Mouse (Mus musculus) spleen, embryonic (tissue): Measurements from ENCODE around the gene Ngb.

Experiments used
- CTCF ChIA-PET: fragments of 350-600 bp; sonication (Branson Sonifier 250); formaldehyde crosslinking; loops from one replicate; lab custom pipeline; 2022; lab: Charles Lee

The Ngb gene

DNA sequence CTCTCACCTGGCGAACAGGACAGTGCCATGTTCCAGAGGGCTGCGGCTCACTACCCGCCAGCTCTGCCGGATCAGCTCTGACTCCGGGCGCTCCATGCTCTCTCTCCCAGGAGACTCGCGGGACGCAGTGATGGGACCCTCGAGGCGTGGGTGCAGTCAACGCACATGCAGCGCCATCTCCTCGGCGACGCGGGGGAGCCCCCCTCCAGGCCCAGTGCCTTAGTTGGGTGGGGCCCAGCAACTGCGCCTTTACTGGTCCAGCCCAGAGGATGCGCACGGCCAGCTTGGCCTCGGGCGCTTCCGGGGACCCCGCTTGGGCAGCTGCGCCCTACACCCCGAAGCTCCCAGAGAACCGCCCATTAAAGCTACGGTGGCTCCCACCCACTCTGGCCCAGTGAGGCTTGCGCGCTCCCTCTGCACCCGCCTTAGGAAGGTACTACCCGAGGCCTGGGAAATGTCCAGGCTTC, at the start of gene Ngb:
Gene Ngb, minus strand, starts transcription at position 375 of the 467 bp plus-strand sequence.
- CTCF ChIA-PET, result no interaction called here

DNA sequence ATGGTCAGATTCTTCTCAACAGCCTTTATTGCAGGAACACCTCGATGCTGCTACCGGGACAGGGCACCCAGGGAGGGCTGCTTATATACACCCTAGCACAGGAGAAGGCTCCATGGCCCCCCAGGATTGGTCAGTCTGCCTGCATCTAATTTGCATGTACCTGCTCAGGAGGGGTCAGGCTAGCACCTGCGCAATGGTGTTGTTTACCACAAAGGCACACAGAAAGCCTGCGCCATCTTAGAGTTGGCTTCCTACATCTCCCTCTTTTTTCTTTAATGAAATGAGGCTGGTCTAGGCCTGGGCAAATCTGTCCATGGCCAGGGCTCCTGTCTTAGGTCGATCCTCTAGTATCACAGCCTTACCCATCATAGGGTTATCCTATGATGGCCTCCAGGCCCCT, 47.1 kb upstream of the Ngb start:
- CTCF ChIA-PET, result no interaction called here

DNA sequence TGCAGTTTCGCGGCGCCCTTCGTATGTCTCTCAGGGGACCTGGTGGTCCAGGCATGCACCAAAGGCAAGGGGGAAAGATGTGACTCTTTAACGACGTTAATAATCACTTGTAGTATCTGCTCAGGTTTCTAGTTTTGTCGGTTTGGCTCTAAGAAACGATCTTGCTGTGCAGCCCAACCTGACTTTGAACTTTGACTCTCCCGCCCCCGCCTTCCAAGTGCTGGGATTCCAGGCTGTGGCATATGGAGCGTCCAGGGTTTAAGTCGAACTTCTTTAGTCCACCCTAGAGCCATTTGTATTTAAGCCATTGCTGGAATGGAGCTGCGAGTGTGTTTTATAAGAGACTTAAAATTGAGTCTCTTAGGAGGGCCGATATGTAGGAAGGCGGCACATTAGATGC, 45.8 kb upstream of the Ngb start:
- CTCF ChIA-PET, result no interaction called here

DNA sequence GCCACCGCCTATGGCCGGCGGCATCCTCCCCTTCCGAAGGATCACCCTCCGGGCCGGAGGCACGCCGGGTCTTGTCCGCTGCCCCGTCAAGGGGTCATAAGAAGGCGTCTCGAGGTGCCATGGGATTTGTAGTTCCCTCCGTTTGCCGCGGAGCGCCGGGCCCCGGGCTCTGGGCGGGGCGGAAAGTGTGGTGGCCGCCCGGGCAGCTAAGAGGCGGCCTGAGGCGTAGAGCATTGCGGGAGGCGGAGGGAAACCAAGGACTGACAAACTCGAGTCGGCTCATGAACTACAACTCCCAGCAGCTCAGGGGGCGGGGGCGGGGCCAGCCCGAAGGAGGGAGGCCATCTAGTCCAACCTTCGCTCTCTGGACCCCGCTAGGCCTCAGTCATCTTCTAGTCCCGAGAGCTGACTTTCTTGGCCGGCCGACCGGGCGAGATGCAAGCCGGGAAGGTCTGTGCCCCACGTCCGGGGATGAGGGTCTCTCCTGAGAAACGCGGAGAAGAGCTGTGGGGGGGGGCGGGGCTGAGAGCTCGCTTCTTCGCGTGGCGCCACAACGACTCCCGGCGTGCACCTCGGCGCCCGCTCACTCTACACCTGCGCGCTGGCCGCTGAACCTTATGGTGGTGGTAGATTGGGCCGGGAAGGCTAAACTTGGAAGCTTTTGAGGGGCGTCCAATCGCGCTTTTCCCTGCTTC, 45.2 kb upstream of the Ngb start, which contains the start of gene Pomt2:
Gene Pomt2, minus strand, starts transcription at position 574 of the 695 bp plus-strand sequence.
- CTCF ChIA-PET, result interaction anchor here (0.6 to 0.8 kb wide), 2 partner anchors 15 to 289 kb away, joined by 3 to 4 read pairs; no protein-coding TSS in a partner anchor

DNA sequence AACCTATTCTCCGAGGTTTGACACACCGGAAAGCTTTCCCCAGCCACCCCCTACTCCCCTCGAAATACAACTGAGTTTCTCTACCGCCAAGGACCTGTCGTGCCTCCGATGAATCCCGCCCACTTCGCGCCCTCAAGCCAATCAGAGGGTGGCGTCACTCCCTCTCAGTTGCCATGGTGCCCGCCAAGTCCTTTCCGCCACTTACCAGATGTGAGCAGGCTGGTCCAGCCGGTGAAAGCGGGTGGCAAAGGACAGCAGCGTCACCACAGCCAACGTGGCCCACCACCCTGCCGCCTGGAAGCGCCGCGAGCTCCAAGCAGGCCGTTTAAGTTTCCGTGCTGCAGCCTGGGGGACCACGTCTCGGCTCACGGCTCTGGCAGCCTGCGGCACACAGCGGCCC, 44.6 kb upstream of the Ngb start, which contains the start of gene Gstz1:
Gene Gstz1, plus strand, starts transcription at position 200 of the 400 bp plus-strand sequence.
- CTCF ChIA-PET, result interaction anchor here (0.8 to 1.0 kb wide), 2 partner anchors 15 to 296 kb away, joined by 3 to 4 read pairs; no protein-coding TSS in a partner anchor

DNA sequence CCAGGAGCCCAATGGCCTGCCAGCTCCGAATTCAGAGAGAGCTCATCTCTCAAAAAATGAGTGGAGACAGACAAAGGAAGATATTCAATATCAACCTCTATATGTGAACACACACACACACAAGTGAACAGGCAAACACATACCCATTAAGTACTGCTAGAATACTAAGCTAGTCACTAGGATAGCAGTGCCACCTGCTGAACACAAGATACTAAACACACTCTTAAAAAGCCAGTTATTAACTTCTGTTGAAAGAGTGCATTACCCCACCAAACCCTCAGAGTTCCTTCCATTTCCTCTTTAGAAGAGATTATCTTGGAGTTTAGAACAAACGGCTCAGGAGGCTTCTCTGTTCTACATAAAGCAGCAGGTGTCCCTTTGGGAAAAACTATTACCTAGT, 39.8 kb upstream of the Ngb start:
- CTCF ChIA-PET, result interaction anchor here (0.6 kb wide), 1 partner anchor 119 kb away, joined by 10 read pairs; no protein-coding TSS in a partner anchor

DNA sequence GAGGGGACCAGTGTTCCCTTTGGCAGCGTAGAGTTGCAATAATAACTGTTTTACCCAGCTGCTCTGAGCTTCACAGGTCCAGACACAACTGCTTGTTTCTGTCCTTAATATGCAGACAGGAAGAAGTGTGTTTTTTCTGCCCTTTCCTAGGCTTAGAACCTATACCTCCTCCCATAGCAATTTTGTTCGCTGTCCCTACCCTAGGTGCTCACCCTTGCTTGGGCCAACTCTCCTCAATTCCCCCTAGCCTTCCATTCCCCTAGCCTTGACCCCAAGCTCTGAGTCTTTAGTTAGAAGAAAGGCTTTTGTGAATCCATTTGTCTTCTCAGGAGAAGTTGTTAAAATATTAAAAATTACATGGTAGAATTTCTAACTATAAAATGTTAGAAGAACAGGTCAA, 36.4 kb upstream of the Ngb start:
- CTCF ChIA-PET, result no interaction called here

DNA sequence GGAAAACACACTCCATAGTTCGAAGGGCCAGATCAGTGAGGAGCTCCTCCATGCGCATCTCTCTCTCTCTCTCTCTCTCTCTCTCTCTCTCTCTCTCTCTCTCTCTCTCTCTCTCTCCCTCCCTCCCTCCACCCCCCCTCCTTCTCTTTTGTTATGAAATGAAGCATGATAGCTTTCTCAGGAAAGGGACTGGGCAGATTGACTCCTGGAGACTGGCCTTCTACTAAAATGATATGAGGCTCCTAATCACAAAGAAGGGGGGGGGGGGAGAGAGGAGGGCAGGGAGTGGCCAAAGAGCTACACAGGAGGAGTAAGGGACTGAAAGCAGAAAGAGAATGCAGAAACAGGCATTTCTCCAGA, 36.0 kb upstream of the Ngb start:
- CTCF ChIA-PET, result no interaction called here

DNA sequence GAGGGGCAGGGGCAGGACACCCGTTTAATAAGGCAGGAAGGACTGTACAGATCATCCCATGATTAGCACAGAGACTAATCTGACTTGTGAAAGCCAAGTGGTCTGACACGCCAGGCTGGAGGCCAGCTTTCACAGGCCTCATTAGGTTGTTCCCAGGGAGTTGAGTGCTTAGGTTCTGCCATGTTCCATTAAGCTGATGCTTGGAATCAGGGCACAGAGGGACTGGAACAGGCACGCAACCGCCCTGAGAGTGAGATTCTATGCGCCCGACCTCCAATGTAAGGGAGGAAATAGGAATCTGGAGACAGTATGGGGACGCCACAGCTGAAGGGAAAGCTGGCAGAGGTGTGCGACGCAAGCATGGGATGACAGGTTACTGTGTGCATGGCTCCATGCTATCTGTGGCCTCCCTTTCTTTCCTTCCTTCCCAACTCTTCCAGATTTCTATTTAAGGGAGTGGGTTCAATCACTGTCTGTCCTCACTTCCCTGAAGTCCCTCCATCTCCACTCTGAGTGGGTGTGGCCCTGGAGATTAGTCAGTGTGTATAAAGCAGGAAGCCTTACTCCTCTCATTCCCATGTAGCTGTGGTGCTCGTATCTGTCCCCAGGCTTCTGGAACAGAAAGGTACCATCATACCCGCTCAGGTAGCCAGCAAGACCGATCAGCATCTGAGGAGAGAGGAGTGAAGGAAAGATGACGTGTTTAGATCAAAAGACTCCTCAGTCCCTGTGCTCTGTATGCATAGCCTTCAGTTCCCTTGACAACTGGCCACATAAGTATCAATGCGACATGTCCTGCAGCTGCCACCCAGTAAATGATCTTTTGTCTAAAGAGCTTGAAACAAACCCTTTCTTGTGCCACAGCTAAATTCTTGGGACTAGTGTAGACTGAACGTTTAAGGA, 35.4 kb upstream of the Ngb start:
- CTCF ChIA-PET, result no interaction called here

DNA sequence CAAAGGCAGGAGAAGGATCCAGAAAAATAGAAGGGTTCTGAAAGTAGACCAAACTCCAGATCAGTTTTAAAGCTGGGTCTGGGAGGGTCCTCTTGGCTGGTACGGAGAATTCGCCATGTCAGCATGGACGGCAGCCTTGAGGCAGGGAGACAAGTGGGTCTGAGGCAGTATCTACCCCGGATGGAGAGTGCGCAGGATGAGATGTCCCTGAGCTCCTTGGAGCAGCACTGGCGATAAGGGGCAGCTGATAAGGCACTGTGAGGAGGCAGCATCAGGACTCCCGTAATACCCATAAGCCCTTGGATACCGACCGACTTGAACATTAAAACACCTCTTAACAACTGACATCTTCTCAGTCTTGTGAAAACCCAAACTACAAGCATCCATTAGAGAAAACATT, 30.4 kb upstream of the Ngb start:
- CTCF ChIA-PET, result interaction anchor here (0.7 to 1.1 kb wide), 2 partner anchors 15 to 194 kb away, joined by 3 read pairs; partner anchors contain the start of gene Pomt2

DNA sequence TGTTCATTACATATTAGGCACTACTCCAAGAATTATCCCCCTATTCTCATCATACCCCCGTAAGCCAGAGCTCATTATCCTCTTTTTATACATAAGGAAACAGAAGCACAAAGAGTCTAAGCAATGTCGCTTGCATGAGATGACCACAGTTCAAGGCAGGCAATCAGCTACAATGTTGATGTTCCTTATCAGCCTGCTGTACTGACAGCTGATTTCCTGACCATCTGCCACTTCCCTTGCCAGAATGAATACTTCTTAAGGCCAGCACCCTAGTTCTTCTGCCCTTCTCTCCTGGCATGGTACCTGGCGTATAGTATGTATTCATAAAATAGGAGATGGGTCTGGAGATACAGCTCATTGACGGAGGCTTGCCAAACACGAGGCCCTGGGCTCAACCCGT, 29.9 kb upstream of the Ngb start:
- CTCF ChIA-PET, result interaction anchor here (1.1 kb wide), 1 partner anchor 15 kb away, joined by 3 read pairs; the partner anchor contains the start of gene Pomt2

DNA sequence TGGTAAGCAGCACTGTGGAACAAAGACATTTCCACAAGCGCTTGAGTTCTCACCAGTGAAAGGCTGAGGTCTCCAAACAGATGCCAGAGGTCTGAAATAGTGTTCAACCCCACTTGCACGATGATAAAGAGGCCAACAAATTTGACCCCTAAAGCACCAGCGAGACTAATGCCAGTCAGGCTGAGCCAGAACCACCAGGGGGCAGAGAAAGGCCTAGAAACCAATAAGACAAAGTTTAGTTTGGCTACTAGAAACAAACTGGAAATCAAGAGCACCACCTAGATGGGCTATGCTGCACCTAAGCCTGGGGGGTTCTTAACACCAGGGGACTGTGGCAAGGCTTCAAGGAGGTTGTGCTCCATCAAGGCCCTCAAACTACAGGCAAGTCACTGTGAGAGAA, 29.3 kb upstream of the Ngb start:
- CTCF ChIA-PET, result interaction anchor here (1.1 kb wide), 1 partner anchor 16 kb away, joined by 3 read pairs; the partner anchor contains the start of gene Pomt2

DNA sequence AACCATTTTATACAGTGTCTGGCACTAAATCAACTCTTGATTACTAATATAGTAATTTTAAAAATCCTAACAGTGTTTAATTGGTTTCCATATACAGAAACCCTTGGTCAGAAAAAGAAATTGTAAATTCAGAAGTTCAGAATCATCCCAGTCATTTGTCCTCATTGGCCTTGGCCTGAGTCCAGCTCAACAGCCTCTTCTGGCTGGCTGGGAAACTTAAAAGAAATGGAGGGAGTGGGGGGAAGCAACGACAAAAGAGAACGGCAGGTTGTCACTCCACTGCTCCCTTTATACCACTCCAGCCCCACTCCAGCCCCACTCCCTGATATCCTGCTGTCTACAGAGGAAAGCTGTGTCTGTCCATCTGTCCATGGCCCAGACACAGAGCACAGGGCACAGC, 28.8 kb upstream of the Ngb start:
- CTCF ChIA-PET, result no interaction called here

DNA sequence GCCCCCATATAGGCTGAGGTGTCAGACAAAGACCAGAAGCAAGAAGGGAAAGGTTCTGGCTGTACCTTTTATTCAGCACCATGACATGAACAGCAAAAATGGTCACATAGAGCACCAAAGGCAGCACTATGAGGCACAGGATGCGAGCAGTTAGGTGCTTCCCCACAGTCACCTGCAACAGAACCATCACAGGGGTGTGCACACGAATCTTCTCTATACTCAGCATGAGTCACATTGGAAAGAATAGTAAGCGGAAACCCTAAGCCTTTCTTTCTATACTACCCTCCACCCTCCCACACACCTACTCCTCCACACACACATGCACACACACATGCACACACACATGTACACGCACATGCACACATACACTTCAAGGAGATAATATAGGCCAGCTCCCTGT, 27.9 kb upstream of the Ngb start:
- CTCF ChIA-PET, result no interaction called here

DNA sequence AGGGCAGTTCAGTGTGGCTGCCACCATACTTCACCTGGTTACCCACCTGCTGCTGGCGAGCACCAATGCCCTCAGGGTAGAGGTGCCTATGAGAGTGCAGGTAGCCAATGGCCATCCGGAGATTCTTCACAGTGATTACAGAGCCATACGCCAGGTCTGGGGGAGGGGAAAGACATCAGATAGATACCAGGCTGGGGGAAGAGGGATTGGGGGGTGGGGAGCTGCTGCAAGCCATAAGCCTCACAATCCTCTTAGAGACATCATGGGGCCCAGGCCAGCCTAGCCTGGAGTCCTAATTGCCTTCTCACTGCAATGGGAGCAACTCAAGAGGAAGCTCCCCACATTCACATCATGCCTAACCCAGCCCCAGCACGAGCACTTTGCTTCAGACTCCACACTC, 24.9 kb upstream of the Ngb start:
- CTCF ChIA-PET, result no interaction called here

DNA sequence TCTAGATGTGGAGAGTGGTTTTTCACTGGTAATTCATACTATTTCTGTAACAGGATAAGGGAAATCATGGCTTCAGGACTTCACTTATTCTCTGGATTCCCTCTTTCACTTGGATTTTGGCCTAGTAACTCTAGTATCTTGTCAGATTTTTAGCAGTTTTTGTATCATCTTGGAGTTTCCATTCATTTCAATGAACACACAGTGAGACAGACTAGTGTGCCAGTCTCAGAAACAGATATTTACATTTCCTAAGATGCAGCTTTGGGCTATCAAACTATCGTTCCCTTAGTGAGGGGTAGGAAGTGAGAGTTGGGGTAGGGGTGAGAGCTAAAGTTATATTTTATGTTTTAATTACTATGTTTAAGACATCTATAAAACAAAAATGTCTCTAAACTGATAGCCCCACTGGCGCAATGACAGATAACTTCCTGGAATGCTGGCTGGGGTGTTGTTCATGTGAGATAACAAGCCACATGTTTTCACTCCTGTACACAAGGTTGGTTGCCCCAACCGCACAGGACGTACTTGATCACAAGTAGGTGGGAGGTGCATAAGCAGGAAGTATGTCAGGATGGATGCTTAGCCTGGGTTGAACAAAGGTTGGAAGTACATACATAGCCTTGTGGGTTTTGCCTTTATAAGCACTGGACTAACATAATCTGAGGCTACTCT, 19.7 kb upstream of the Ngb start:
- CTCF ChIA-PET, result no interaction called here

DNA sequence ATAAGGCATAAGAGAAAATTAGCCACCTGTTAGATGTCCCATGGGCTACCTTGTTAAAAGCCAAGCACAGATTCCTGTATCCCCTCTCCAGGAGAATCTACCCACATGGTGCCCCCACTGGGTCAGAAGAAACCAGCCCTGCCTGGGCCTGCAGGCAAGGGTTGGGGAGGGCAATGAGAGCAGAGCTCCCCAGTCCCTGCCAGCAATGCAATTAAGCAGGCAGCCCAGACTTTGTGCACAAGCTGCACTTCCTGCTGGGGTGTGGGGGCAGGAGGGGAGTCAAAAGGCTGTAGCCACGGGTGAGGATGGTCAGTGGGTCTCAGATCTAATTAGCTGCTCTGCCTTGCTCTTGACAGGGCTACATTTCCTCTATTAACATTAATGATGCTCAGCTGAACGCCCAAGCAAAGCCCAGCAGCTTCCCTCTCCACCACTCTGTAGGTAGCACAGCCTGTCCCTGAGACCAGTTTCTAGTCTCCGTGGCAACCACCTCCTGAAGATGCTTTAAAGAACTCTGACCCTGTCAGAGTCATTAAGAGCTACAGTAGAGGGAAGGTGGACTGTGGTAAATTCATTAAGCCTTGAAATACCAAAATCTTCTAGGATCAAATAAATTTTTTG, 5.1 kb upstream of the Ngb start:
- CTCF ChIA-PET, result no interaction called here

DNA sequence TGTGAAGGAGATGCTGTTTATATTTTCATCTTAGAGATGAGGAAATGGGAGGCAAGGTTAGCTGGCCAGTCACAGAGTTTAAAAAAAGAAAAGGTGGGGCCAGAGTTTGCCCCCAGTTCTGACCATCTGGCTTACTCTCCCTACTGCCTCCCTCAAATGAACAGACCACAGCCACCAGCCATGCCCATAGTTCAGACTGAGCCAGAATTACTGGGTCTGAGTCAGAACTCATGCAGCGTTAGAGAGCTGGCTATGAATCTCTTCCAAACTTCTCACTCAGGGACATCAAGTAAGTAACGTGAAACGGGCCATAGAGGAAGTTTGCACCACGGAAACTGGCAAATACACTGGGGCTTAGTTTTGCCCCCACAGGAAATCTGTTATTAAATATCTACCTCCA, 2.5 kb upstream of the Ngb start:
- CTCF ChIA-PET, result no interaction called here

DNA sequence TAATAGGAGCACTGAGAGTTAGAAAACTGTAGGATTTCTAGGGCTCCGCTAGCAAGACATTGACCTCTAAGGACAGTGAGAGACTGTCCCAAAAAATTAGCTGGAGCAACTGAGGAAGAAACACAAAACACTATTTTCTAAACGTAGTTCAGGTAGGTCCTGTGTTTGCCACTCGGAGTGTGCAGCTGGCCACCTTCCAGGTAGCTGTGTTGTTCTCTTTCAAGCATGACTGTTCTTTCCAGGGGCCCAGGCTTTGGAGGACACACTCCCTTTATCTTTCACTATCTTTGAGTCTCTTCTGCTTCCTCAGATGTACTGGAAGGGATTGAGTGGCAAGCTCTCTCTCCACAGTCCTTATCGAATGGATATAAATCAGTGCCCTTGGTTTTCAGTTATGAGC, 1.1 kb upstream of the Ngb start:
- CTCF ChIA-PET, result no interaction called here

DNA sequence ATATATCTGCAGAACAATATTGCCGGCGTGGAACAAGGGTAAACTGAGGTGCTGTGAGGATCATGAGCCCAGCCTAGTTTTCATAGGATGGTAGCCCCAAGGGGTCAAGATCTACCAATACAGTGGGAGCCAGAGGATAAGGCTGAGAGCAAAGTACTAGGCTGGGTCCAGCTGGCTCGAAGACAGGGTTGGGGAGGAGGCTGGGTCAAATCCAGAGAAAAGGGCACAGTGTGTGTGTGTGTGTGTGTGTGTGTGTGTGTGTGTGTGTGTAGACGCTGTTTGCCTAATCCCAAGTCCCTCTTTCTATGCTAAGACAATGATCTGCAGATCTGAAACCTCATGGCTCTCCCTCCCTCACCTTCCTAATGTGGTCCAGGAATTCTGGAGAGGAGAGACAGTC, 2.0 kb downstream of the Ngb start:
- CTCF ChIA-PET, result no interaction called here

DNA sequence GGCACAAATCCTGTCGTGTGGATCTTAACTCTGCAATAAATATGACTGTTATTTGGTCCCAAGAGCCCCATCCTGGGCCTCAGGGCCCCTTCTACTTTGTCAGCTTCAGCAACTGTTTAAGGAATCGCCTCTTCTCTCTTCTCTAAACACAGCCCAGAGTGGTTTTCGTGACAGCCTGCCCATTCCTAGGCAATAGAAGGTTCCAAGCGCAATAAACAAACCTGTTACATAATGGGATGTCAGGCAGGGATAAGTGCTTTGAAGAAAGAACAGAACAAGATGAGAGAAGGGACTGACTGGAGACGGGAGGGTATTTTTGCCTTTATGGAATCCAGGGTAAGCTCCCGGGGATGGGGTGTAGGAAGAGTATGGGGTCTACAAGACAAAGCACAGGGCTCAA, 8.7 kb downstream of the Ngb start:
- CTCF ChIA-PET, result no interaction called here
